38 mouse cellular contexts compared by ENCODE assay signal in the genomic region with DNA sequence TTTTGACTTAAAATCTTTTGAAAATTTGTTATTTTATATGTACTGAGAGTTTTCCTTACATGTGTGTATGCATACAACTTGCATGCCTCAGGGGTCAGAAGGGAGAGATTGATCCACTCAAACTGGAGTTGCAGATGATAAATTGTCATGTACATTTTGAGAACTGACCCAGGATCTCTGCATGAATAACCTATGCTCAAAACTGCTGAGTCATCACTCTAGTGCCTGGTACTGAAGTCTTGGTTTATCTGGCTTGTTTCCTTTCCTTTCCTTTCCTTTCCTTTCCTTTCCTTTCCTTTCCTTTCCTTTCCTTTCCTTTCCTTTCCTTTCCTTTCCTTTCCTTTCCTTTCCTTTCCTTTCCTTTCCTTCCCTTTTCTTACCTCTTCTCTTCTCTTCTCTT. TPM values are rescaled to one million over a fixed set of nuclear protein-coding genes. Genes with fewer than 3 reads are reported as not detected.
"Had no signal": no experiment of that assay in that cellular context is flagged by ENCODE, and none has a peak within 500 bp of the region (broad histone marks: within the 10 kb centered on the region; RNA-seq: fewer than 3 reads in every experiment).

No protein-coding gene starts in this region.

- H3K36me3 ChIP-seq: embryonic facial prominence, embryonic 10.5 days; embryonic facial prominence, embryonic 12.5 days; embryonic facial prominence, embryonic 13.5 days; embryonic facial prominence, embryonic 15.5 days; forebrain, embryonic 10.5 days; forebrain, embryonic 12.5 days; forebrain, embryonic 15.5 days had no signal

- H3K9ac ChIP-seq: embryonic facial prominence, embryonic 12.5 days; embryonic facial prominence, embryonic 13.5 days; embryonic facial prominence, embryonic 15.5 days; forebrain, embryonic 12.5 days; forebrain, embryonic 13.5 days; forebrain, embryonic 15.5 days; forebrain, postnatal 0 days had no signal

- H3K4me2 ChIP-seq: embryonic facial prominence, embryonic 12.5 days; embryonic facial prominence, embryonic 13.5 days; embryonic facial prominence, embryonic 15.5 days; forebrain, embryonic 12.5 days; forebrain, embryonic 13.5 days; forebrain, embryonic 15.5 days had no signal

- DNase-seq: cerebellum, adult 9-11 months; cerebellum, postnatal 10 days; cerebellum, postnatal 14 days; cerebellum, postnatal 25 days; cerebellum, postnatal 36 days; embryo, embryonic 11 days; forebrain, postnatal 0 days; gastrocnemius, adult 2 months; gastrocnemius, postnatal 10 days; gastrocnemius, postnatal 14 days; gastrocnemius, postnatal 25 days; gastrocnemius, postnatal 36 days; heart, adult 11 months; heart, adult 18-20 months; heart, adult 2 months had no signal

- H3K4me1 ChIP-seq: embryonic facial prominence, embryonic 10.5 days; embryonic facial prominence, embryonic 12.5 days; embryonic facial prominence, embryonic 13.5 days; embryonic facial prominence, embryonic 15.5 days; forebrain, embryonic 10.5 days; forebrain, embryonic 12.5 days; forebrain, embryonic 13.5 days; forebrain, embryonic 15.5 days had no signal

- H3K27ac ChIP-seq: embryonic facial prominence, embryonic 10.5 days; embryonic facial prominence, embryonic 12.5 days; embryonic facial prominence, embryonic 13.5 days; embryonic facial prominence, embryonic 15.5 days; forebrain, embryonic 10.5 days; forebrain, embryonic 12.5 days; forebrain, embryonic 13.5 days; forebrain, embryonic 15.5 days; gastrocnemius, adult 2 months; heart, adult 2 months had no signal

- H3K27me3 ChIP-seq: embryonic facial prominence, embryonic 12.5 days; embryonic facial prominence, embryonic 13.5 days; embryonic facial prominence, embryonic 15.5 days; forebrain, embryonic 12.5 days; forebrain, embryonic 13.5 days; forebrain, embryonic 15.5 days had no signal

- H3K9me3 ChIP-seq: embryonic facial prominence, embryonic 10.5 days; embryonic facial prominence, embryonic 12.5 days; embryonic facial prominence, embryonic 13.5 days; embryonic facial prominence, embryonic 15.5 days; forebrain, embryonic 10.5 days; forebrain, embryonic 12.5 days; forebrain, embryonic 13.5 days; forebrain, embryonic 15.5 days had no signal

- H3K4me3 ChIP-seq: embryonic facial prominence, embryonic 10.5 days; embryonic facial prominence, embryonic 12.5 days; embryonic facial prominence, embryonic 13.5 days; embryonic facial prominence, embryonic 15.5 days; erythroblast, embryonic 14.5 days; forebrain, embryonic 10.5 days; forebrain, embryonic 12.5 days; forebrain, embryonic 13.5 days; forebrain, embryonic 15.5 days; gastrocnemius, adult 2 months; heart, adult 2 months had no signal

RNA-seq across cellular contexts. Expression of a gene that starts 8.5 kb away (rescaled TPM):
- total RNA-seq: common myeloid progenitor, adult 5-6 weeks; forebrain, postnatal 0 days; gastrocnemius, postnatal 10 days; gastrocnemius, postnatal 14 days; gastrocnemius, postnatal 25 days; gastrocnemius, postnatal 36 days; gastrocnemius, postnatal 4 days; granulocyte monocyte progenitor cell, adult 5-6 weeks; heart, adult 2 months; heart, adult 8-10 months had no signal
- polyA plus RNA-seq: cortical plate, adult 2 months; embryonic facial prominence, embryonic 10.5 days; embryonic facial prominence, embryonic 12.5 days; embryonic facial prominence, embryonic 13.5 days; embryonic facial prominence, embryonic 14.5 days; embryonic facial prominence, embryonic 15.5 days; erythroblast, embryonic 14.5 days; forebrain, embryonic 10.5 days; forebrain, embryonic 11.5 days; forebrain, embryonic 12.5 days; forebrain, embryonic 13.5 days; forebrain, embryonic 14.5 days; forebrain, embryonic 15.5 days; forebrain, embryonic 16.5 days; forebrain, postnatal 0 days; gonadal fat pad, adult 2 months; heart, adult 2 months had no signal

RNA-seq across cellular contexts. Expression of a gene that starts 23.4 kb away (rescaled TPM):
- total RNA-seq: common myeloid progenitor, adult 5-6 weeks; forebrain, postnatal 0 days; gastrocnemius, adult 18-20 months; gastrocnemius, adult 2 months; gastrocnemius, adult 8-10 months; gastrocnemius, postnatal 10 days; gastrocnemius, postnatal 14 days; gastrocnemius, postnatal 25 days; gastrocnemius, postnatal 36 days; gastrocnemius, postnatal 4 days; granulocyte monocyte progenitor cell, adult 5-6 weeks; heart, adult 18-20 months; heart, adult 2 months; heart, adult 8-10 months had no signal
- polyA plus RNA-seq: cortical plate, adult 2 months; embryonic facial prominence, embryonic 10.5 days; embryonic facial prominence, embryonic 11.5 days; embryonic facial prominence, embryonic 12.5 days; embryonic facial prominence, embryonic 13.5 days; embryonic facial prominence, embryonic 14.5 days; embryonic facial prominence, embryonic 15.5 days; erythroblast, embryonic 14.5 days; forebrain, embryonic 10.5 days; forebrain, embryonic 11.5 days; forebrain, embryonic 12.5 days; forebrain, embryonic 13.5 days; forebrain, embryonic 14.5 days; forebrain, embryonic 15.5 days; forebrain, embryonic 16.5 days; forebrain, postnatal 0 days; frontal cortex, adult 2 months; gonadal fat pad, adult 2 months; heart, adult 2 months had no signal

RNA-seq across cellular contexts. Expression of a gene that starts 25.9 kb away (rescaled TPM):
- total RNA-seq: common myeloid progenitor, adult 5-6 weeks; forebrain, postnatal 0 days; gastrocnemius, adult 18-20 months; gastrocnemius, adult 2 months; gastrocnemius, adult 8-10 months; gastrocnemius, postnatal 10 days; gastrocnemius, postnatal 14 days; gastrocnemius, postnatal 25 days; gastrocnemius, postnatal 36 days; gastrocnemius, postnatal 4 days; granulocyte monocyte progenitor cell, adult 5-6 weeks; heart, adult 18-20 months; heart, adult 2 months; heart, adult 8-10 months had no signal
- polyA plus RNA-seq: cortical plate, adult 2 months; embryonic facial prominence, embryonic 10.5 days; embryonic facial prominence, embryonic 11.5 days; embryonic facial prominence, embryonic 12.5 days; embryonic facial prominence, embryonic 13.5 days; embryonic facial prominence, embryonic 14.5 days; embryonic facial prominence, embryonic 15.5 days; erythroblast, embryonic 14.5 days; forebrain, embryonic 10.5 days; forebrain, embryonic 11.5 days; forebrain, embryonic 12.5 days; forebrain, embryonic 13.5 days; forebrain, embryonic 14.5 days; forebrain, embryonic 15.5 days; forebrain, embryonic 16.5 days; forebrain, postnatal 0 days; frontal cortex, adult 2 months; gonadal fat pad, adult 2 months; heart, adult 2 months had no signal

RNA-seq across cellular contexts. Expression of a gene that starts 36.1 kb away (rescaled TPM):
- polyA plus RNA-seq: erythroblast, embryonic 14.5 days had no signal

RNA-seq across cellular contexts. Expression of a gene that starts 39.2 kb away (rescaled TPM):
- total RNA-seq: common myeloid progenitor, adult 5-6 weeks; forebrain, postnatal 0 days; gastrocnemius, adult 18-20 months; gastrocnemius, adult 2 months; gastrocnemius, adult 8-10 months; gastrocnemius, postnatal 10 days; gastrocnemius, postnatal 14 days; gastrocnemius, postnatal 25 days; gastrocnemius, postnatal 36 days; gastrocnemius, postnatal 4 days; granulocyte monocyte progenitor cell, adult 5-6 weeks; heart, adult 18-20 months; heart, adult 2 months; heart, adult 8-10 months had no signal
- polyA plus RNA-seq: cortical plate, adult 2 months; embryonic facial prominence, embryonic 10.5 days; embryonic facial prominence, embryonic 11.5 days; embryonic facial prominence, embryonic 12.5 days; embryonic facial prominence, embryonic 13.5 days; embryonic facial prominence, embryonic 14.5 days; embryonic facial prominence, embryonic 15.5 days; erythroblast, embryonic 14.5 days; forebrain, embryonic 10.5 days; forebrain, embryonic 11.5 days; forebrain, embryonic 12.5 days; forebrain, embryonic 13.5 days; forebrain, embryonic 14.5 days; forebrain, embryonic 15.5 days; forebrain, embryonic 16.5 days; forebrain, postnatal 0 days; frontal cortex, adult 2 months; gonadal fat pad, adult 2 months; heart, adult 2 months had no signal
